Mouse (Mus musculus) cerebellum, postnatal 10 days (tissue): ENCODE data around the gene Klra9.
"Not testable (repeated sequence)": the region's sequence is repeated elsewhere in the genome, so short reads cannot be mapped to it uniquely, and the experiment has no call there.

Experiments used
- DNase-seq, 2 experiments: peaks; one replicate each; pipeline ENCODE4 v3.0.0; 2021; ENCODE audit warnings: mixed read lengths in 2 of 2

The Klra9 gene

DNA sequence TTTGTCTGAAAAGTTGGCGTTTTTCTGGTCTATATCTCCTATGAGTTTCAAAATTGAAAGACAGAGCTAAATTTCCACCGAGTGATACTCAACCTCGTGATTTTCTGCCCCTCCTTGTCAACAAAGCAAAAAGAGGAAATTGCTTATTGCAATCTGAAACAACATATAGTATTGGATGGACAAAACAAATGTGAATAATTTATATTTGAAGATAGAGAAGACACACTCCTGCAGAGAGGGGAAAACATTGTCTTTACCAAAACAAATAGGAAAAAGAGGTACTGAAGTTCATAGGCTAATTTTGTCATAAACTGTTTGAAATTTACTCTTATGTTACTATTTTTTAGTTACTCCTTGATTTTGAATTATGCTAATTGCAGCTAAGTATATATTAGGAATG is at the start of gene Klra9:
TSS of gene Klra9 (minus strand) at position 101 of the 400 bp plus-strand sequence.
- DNase-seq, result not testable (repeated sequence)

DNA sequence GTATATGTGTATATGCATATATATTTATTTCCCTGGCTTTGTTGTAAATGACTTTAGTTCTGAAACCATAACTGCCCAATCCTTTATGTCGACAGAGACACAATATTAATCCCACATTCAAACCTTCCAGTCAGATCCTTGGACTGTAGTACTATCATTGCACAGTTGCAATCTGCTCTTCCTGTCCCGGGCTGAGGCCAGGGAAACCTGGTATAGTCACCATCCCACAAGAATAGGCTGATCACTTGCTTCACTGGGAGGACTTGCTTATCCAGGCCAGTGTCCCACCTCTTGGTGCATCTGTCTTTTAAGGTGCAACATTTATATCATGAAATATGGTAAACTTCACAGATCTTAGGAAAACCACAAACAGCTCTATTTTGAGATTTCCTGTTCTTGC is 44.6 kb upstream of the Klra9 start:
- no peak for DNase-seq

GRCm38 (mm10) chr6:130236635-130237034 is 43.7 kb upstream of the Klra9 start:
- no peak for DNase-seq

GRCm38 (mm10) chr6:130233222-130233621 is 40.3 kb upstream of the Klra9 start, which contains the start of gene Klra7:
Gene Klra7 (minus strand): TSS chr6:130233322.
- no peak for DNase-seq

DNA sequence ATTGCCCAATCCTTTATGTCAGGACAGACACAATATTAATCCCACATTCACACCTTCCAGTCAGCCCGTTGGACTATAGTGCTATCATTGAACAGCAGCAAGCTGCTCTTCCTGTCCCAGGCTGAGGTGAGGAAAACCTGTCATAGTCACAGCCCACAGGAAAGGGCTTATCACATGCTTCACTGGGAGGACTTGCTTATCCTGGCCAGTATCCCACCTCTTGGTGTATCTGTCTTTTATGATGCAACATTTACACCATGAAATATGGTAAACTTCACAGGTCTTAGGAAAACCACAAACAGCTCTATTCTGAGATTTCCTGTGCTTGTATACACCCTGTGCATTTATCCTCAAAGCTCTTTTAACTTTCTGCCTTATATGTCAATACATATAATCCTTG is 4.5 kb upstream of the Klra9 start:
- DNase-seq, result not testable (repeated sequence)

DNA sequence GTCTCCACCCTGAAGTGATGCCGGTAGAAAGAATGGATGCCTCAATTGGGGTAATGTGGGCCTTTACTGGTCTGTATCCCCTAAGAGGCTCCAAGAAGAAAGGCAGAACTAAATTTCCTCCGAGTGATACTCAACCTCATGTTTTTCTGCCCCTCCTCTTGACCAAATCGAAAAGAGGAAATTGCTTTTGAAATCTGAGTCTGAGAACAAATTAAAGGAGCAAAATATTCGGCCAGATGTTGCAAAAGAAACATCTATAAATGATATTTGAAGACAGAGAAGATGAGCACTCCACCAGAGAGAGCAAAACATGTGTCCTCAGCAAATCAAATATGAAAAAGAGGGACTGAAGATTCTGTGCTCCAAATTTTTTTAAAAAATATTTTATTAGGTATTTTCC is 63.1 kb downstream of the Klra9 start, which contains the start of gene Klra8:
TSS of gene Klra8 (minus strand) at position 101 of the 400 bp plus-strand sequence.
- not testable (repeated sequence) for DNase-seq
